Mouse (Mus musculus) naive thymus-derived CD4-positive, alpha-beta T cell, adult 2 months (primary cell): Measurements from ENCODE around the gene Pfkp.

ENCODE experiments used
- DNase-seq: peaks from one replicate; pipeline ENCODE4 v3.0.0-alpha.2; 2011; ENCODE audit warnings: low read depth

The Pfkp gene

DNA sequence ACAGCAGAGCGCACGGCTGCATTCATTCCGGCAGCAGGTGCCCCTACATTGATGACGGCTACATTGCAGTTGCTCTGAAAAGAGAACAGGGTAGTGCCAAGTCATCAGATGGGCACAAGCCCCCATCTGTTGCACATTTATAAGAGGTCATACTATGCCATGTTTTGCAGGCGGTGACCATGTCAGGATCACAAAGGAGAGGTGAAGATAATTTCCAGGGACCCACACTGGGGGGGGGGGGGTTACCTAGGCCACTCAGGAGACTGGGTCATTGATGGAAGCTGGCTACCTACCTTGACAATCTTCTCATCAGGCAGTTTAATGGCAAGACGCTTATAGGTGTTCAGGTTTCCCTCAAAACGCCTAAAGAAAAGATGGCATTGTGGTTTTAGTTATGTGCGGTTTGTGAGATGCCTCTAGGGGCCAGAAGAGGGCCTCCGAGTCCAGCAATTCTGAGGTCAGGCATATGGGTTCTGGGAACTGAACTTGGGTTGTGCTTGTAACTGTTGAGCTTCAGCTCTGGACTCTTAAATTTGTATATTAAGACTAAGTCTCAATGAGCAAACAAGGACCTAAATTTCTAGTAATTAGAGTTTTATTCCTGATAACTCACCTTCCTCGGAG is 45.7 kb downstream of the Pfkp start:
- DNase-seq = no peak

DNA sequence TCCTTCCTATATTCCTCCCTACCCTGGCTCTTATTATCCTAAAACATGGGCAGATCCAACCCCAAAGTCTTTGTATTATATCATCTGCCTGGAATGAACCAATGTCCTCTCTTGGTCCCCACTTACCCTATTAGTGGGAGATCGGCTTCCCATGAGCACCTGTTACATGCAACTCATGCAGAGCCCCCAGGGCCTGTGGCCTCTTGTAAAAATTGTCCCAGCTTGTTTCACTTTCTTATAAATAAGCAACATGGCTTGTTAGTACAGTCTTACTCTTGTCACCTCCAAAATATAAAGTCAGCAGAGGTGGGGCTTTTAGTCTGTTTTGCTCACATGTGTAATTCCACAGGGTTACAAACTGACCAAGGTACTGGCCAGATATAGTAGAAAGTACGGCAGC is 46.9 kb downstream of the Pfkp start:
- DNase-seq = no peak

DNA sequence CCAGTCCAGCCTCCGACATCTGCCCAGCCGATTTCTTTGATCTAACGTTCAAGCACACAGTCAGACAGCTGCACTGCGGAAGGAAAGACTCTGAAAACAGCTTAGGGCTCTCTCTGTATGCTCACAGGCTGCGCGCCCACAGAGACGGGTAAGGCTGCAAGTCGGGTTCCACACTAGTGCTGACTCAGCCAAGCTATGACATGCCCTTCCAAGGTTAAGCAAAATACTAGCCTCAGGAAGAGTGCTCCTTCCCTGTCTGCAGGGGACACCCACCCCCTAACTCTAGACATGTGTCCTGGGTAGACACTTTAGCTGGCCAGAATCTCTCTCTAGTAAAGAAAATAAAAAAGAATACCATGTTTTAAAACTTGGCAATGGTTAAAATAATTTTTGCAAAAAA is 48.0 kb downstream of the Pfkp start:
- no peak for DNase-seq

DNA sequence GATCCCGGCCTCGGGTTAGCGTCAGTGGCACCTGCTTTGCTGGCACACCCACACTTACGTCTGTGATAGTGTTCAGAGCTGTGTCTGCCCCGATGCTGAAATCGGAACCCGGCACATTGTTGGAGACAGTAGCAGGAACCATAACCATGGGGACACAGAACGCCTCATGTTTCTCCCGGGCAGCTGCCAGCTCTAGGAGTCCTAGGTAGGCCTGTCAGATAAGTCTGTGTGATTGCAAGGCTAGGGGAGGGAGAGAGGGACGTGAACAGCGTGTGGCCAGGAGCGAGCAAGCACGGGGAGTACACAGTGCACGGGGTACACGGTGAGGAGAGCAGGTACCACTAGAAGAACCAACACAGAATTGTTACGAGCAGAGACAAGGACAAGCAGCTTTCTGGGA is 50.8 kb downstream of the Pfkp start:
- no peak for DNase-seq

- DNase-seq = no peak
Measured at GRCm38 (mm10) chr13:6595403-6595802, 53.2 kb downstream of the Pfkp start.

DNA sequence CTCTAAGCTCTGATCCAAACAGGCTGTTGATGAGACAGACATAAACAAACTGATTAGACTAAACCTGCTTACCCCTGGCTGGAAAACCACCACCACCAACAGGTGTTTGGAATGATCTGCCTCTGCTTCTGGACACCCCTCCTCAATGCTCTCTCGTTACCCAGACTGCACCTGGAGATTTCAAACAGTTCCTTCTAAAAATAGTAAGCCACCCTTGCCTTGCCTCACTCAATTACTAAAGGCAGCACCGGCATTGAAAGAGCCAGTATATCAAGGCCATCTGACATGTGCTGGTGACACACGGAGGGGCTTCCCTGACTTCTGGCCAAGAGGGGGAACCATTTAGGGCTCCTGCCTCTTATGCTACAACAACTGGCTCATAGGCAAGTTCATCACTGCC is 57.7 kb downstream of the Pfkp start:
- DNase-seq = no peak

- no peak for DNase-seq
Measured at GRCm38 (mm10) chr13:6586009-6586408, 62.6 kb downstream of the Pfkp start.

DNA sequence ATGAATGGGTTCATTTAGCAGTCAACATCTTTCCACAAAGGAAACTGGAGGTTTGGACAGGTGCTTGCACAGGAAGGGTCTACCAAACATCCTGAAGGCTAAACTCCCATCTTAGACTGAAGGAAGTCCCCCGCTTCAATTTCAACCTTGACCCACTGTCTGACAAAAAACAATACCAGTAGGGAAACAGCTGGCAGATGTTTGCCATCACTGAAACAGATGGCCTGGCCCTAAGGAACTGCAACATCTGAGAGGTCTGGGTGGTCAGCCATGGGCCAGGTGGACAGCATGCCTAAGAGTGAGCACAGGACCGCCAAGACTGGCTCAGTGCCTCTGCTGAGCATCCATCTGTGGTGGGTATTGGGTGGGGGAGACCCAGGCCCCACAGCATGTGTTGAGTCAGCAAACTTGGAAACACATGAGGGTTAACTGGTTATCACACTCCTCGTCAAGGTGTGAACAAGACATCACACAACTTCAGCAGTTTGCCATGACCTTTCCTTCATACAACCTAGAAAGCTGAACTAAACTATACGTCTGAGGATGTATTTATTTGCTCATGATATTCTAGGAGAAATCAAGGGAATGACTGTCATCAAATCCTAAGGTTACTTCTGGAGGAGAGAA is 65.0 kb downstream of the Pfkp start:
- DNase-seq = no peak

- peak; percentile 33 for DNase-seq
Measured at GRCm38 (mm10) chr13:6575920-6576509, 72.6 kb downstream of the Pfkp start.

DNA sequence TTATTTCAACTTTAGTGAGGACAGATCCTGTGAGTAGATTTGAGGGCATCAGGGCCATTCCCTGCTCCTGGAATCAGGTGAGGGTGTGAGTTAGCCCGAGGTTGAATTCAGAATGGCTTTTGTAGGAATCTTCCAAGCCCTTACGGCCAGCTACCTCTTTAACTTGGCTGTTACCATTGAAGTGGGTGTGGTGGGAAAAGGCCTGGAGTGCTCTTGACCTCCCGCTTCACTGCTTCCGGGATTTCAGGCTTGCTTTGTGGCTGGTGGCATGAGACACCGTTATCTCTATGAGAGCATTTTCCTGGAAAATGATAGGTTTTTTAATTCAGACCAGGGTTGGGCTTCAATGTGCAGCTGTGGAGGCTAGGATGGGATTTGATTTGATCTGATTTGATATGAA is 83.0 kb downstream of the Pfkp start:
- no peak for DNase-seq

DNA sequence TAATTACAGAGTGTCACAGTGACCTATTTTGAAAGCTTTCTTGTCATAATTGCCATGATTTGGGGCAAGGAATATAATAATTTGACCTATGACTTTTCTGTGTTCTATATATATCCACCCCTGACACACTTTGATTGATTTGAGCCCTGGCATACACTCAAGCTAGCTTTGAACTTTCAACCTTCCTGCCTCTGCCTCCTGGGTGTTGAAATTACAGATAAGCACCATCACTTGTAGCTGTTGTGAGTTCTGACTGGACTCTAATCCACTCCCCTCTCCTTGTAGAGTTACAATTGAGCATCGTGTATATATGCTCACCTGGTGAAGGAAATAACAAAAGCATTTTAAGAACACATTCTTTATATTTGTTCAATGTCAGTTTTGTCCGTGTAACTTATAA is 86.2 kb downstream of the Pfkp start:
- DNase-seq = no peak

- DNase-seq = no peak
Measured at GRCm38 (mm10) chr13:6557771-6558170, 90.8 kb downstream of the Pfkp start.

DNA sequence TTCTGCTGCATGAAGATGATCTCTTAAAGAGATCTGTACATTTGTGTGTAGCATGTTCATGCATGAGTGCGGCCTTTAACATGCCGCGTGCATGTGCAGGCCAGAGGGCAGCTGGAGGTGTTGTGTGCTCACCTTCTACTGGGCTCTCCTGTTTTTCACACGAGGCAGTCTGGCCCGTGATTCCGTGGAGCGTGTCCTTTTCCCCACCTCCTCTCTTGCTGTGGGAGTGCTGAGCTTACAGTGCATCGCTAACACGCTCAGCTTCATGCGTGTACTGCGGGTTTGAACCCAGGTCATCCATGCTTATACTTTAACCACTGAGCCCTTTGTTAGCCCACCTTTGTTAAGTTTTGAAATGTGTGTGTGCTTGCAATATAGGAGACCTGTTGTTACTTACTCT is 92.9 kb downstream of the Pfkp start:
- DNase-seq = no peak

DNA sequence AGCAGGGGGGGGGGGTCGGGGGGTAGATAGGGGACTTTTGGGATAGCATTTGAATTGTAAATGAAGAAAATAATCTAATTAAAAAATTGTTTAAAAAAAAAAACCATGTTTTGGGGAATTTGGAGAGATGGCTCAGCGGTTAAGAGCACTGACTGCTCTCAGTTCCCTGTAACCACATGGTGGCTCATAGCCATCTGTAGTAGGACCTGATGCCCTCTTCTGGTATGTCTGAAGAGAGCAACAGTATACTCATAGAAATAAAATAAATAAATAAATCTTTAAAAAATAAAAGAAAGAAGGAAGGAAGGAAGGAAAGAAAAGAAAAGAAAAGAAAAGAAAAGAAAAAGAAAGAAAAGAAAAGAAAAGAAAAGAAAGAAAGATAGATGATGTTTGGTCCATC is 94.9 kb downstream of the Pfkp start:
- no peak for DNase-seq

- no peak for DNase-seq
Measured at GRCm38 (mm10) chr13:6535287-6535932, 113.2 kb downstream of the Pfkp start.

DNA sequence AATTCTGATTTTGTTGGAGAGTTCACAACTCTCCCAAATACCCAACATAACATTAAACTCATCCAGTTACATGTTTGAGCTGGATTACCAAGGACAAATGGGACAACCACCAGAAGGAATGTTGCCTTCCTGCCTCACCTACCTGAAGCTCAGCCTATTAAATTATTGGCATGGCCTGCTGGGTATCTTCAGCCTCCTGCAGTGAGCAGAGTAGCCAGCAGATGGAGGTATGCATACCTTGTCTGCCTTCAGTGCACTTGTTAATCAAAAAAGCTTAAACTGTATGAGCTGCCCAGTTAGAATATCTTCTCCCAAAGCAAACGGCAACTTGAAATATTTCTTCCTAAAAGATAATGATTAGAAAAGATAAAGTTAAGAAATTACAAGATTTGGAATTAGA is 115.9 kb downstream of the Pfkp start:
- DNase-seq = peak; percentile 36
